Mouse (Mus musculus) lung, adult 2 months (tissue): ENCODE measurements around the gene Ly6g6c. TPM values are rescaled to one million over a fixed set of nuclear protein-coding genes. Genes with fewer than 3 reads are reported as not detected.

ENCODE experiments used
- DNase-seq: peaks from one replicate; pipeline ENCODE4 v3.0.0; 2022
- H3K4me1 ChIP-seq: fragments of 200-500 bp; 2 replicates; pipeline ENCODE4 v1.6.1; 2011; ENCODE audit warnings: low read length; ENCODE audit not compliant: control insufficient read depth, insufficient read depth
- H3K4me3 ChIP-seq: fragments of 200-500 bp; replicated peaks from 2 replicates; pipeline ENCODE3; 2011; ENCODE audit warnings: low read depth, mild to moderate bottlenecking, control low read depth, low read length; ENCODE audit errors: extremely low read depth
- CTCF ChIP-seq: fragments of 200-500 bp; IDR thresholded peaks from 2 replicates; pipeline ENCODE4 v1.5.1; 2011; ENCODE audit warnings: mild to moderate bottlenecking, low read length, control low read depth; ENCODE audit not compliant: insufficient read depth
- POLR2A ChIP-seq: fragments of 200-500 bp; IDR thresholded peaks from 2 replicates; pipeline ENCODE4 v1.6.1; 2011; ENCODE audit warnings: low read depth, mild to moderate bottlenecking, control low read depth, low read length, borderline replicate concordance; ENCODE audit errors: extremely low read depth
- WGBS: fragments of 180-500 bp; shearing (Covaris S2); methylation state at CpG from one replicate; pipeline ENCODE4 v1.1.7; 2018; 5-methylcytosine and 5-hydroxymethylcytosine counted together
- polyA plus RNA-seq: library from polyadenylated mRNA; depleted of rRNA; stranded (reverse); fragments of >200 nt; gene quantifications from 2 replicates; pipeline ENCODE4 v1.2.3, GENCODE M21; 2012

Ly6g6c gene
- polyA plus RNA-seq, 1 experiment = 90.0 TPM

DNA sequence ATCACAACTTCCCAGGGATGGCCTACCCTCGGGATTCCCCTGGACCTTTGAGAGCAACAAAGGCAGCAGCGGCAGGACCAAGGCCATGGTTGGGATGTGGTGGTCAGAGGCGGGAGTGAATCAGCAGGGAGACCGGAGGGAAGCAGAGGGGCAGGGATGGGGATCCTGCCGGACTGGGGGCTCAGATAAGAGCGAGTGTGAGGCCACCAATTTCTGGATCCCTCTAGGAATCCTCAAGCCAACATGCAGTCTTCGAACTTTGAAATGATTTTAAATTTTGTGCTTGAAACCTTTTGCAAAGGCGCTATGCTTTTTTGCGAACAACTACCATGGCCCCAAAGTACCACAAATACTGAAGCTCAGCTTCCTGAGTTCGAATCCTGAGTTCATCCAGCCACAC, 896 bp downstream of the Ly6g6c start, which contains the start of gene Mpig6b:
Mpig6b (minus strand) TSS at position 101 of the 400 bp plus-strand sequence.
- Histone ChIP-seq H3K4me3 (peak within 1 kb of the TSS; percentile 59), H3K4me1 (peaks cover 5% of the 10 kb centered on the region)
- 69% methylated on average over 10 of the region's 10 CpGs for WGBS
- TF ChIP-seq CTCF (no peak), POLR2A (no peak)
- DNase-seq = no peak

- Histone ChIP-seq H3K4me1 (peaks cover 5% of the 10 kb centered on the region), H3K4me3 (no peak overlapping the region)
- 53% methylated on average over 17 of the region's 17 CpGs for WGBS
- TF ChIP-seq POLR2A (peak; percentile 20; the same call in 1 of the 2 replicates), CTCF (no peak)
- DNase-seq = no peak
Observed at GRCm38 (mm10) chr17:35068213-35068914, 3.2 kb downstream of the Ly6g6c start.

DNA sequence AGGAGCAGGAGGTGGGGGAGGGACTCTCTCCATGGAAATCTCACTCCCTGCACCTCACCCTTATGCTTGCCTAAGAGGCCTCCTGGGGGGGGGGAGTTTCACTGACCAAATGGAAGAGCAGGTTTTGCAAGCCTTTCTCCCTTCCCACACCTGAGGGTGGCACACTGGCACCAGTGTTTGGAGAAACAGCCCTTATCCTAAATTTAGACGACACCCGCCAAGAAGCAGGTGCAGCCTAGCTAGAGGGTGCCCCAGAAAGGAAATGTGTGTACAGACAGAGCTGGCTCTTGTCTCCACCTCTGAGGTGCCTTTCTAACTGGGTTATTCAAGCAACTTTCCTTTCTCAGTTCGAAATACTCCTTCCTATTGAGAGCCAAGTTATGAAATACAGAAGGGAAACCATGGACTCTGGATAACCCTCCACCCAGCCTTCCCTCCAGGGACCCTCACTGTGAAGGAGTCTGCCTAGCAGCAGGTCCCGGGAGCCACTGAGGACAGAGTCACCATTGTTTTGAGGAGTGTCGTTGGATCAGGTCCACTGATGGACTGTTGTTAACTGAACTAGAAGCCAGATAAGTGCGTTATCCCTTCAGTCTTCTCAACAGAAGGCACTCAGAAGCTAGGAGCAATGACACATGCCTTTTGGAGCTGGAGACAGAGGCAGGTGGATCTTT, 5.5 kb downstream of the Ly6g6c start:
- WGBS = 47% methylated on average over 6 of the region's 6 CpGs
- Histone ChIP-seq H3K4me1 (no peaks in the 10 kb centered on the region), H3K4me3 (no peak overlapping the region)
- DNase-seq = no peak
- TF ChIP-seq POLR2A (no peak), CTCF (peak; percentile 21; the same call in 1 of the 2 replicates)

DNA sequence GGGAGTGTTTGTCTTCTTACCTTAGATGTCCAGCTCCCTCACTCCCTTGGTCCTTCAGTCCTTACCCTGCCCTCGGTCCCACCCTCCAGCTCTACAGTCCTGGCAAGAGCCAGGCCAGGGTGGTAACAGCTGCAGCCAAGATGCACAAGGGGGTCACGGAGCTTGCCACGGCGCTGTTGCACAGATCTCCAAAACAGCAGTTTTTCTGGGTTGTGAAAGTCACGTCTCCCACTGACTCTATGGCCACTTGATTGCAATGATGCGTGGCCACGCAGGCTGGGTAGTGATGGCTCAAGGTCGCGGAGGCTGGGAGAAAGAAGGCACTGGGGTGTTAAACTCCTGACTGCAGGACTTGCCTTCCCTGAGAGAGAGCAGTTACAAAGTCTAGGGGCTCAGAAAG, 6.3 kb downstream of the Ly6g6c start:
- H3K4me1 ChIP-seq = no peaks in the 10 kb centered on the region
- no peak for DNase-seq
- TF ChIP-seq POLR2A = no peak
- no peak for TF ChIP-seq CTCF
- H3K4me3 ChIP-seq = no peak overlapping the region
- 73% methylated on average over 9 of the region's 9 CpGs for WGBS

GRCm38 (mm10) chr17:35074097-35074496, 8.9 kb downstream of the Ly6g6c start:
- H3K4me3 ChIP-seq = no peak overlapping the region
- WGBS = 54% methylated on average over 17 of the region's 17 CpGs
- no peak for TF ChIP-seq CTCF
- no peak for DNase-seq
- H3K4me1 ChIP-seq = no peaks in the 10 kb centered on the region; the same call in none of the 2 replicates

- peak within 1 kb of the TSS; percentile 67 for H3K4me3 ChIP-seq
- TF ChIP-seq POLR2A (no peak), CTCF (no peak)
- 29% methylated on average over 10 of the region's 10 CpGs for WGBS
- H3K4me1 ChIP-seq = no peaks in the 10 kb centered on the region; the same call in none of the 2 replicates
- DNase-seq = no peak
Observed at GRCm38 (mm10) chr17:35076507-35077176, 11.5 kb downstream of the Ly6g6c start, which contains the start of gene Ly6g6e. Gene Ly6g6e, plus strand, starts transcription at chr17:35076902.

DNA sequence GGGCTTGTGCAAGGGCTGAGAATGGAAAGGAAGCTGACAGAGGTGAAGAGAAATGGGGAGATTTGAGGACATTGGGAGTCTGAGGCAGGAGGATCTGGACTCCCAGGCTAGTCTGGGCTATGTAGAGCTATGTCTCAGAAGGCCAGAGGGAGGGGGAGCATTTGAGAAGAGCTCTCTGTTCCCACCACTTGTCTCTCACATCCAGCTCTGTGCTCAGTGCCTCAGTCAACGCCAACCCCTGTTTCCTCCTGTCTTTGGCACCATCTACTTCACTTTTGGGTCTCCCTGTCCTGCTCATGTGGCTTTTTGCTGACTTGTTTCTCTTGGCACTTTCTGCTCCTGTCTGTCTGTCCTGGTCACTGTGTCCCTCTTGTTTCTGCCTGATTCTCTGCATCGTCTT, 12.1 kb downstream of the Ly6g6c start:
- DNase-seq = peak; percentile 46
- H3K4me3 ChIP-seq = peak overlapping the region; percentile 67
- TF ChIP-seq POLR2A (no peak), CTCF (no peak)
- no peaks in the 10 kb centered on the region; the same call in none of the 2 replicates for H3K4me1 ChIP-seq
- WGBS = 22% methylated on average over 2 of the region's 2 CpGs

- Histone ChIP-seq H3K4me3 (peak within 1 kb of the TSS; percentile 67), H3K4me1 (no peaks in the 10 kb centered on the region; the same call in none of the 2 replicates)
- TF ChIP-seq CTCF = peak; percentile 74
- TF ChIP-seq POLR2A = peak; percentile 84; the same call in 1 of the 2 replicates
- 7% methylated on average over 14 of the region's 14 CpGs for WGBS
- DNase-seq = peak; percentile 76
Observed at GRCm38 (mm10) chr17:35077786-35078233, 12.6 kb downstream of the Ly6g6c start, which contains the start of gene Ly6g6d. Gene Ly6g6d, minus strand, starts transcription at chr17:35078065.

GRCm38 (mm10) chr17:35079778-35080177, 14.6 kb downstream of the Ly6g6c start:
- TF ChIP-seq POLR2A (no peak), CTCF (no peak)
- DNase-seq = no peak
- Histone ChIP-seq H3K4me1 (no peaks in the 10 kb centered on the region; the same call in none of the 2 replicates), H3K4me3 (no peak overlapping the region)
- 49% methylated on average over 9 of the region's 9 CpGs for WGBS
